In the genomic region with DNA sequence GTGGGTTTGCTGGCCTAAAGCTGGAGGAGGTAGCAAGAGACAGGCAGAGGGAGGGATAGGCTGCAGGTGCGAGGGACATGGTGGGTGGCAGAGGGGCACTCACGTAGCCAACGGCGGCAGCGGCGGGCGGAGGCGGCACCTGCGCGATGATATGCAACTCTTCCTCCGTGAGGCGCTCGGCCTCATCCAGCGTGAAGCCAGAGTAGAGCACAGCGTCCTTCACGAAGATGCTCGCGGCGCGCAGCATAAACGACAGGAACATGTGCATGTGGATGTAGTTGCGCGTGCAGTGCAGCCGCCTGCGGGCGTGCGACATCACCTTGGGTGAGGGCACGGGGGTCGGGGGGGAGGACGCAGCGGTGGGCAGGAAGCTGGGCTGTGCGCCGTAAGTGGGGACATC, we compare ENCODE assay signal across 8 mouse cellular contexts. TPM values are rescaled to one million over a fixed set of nuclear protein-coding genes. Genes with fewer than 3 reads are reported as not detected.
DNase-seq lines count a peak whose midpoint lies in the region; ATAC-seq and TF ChIP-seq lines count a peak whose summit lies in the region.

No protein-coding gene starts in this region.

- H3K4me1 ChIP-seq in forebrain, embryonic 11.5 days (replicated peaks; ENCODE audit: control insufficient read depth, insufficient read depth, low read length): peaks cover 10% of the 10 kb centered on the region; the same call in 1 of the 2 replicates
- H3K4me1 ChIP-seq in limb, embryonic 14.5 days (ENCODE audit: control insufficient read depth, insufficient read depth, low read length): peaks cover 31% of the 10 kb centered on the region

- 6% methylated on average over 33 of the region's 33 CpGs for WGBS in forebrain, embryonic 11.5 days
- 23% methylated on average over 27 of the region's 33 CpGs for WGBS in limb, embryonic 14.5 days

- H3K4me3 ChIP-seq in forebrain, embryonic 11.5 days (ENCODE audit: low read depth, low read length): peak overlapping the region; percentile 15; the same call in 1 of the 2 replicates
- H3K4me3 ChIP-seq in limb, embryonic 14.5 days (replicated peaks; ENCODE audit: low read length): no peak overlapping the region
- H3K4me3 ChIP-seq in gastrocnemius, adult 2 months: no peak overlapping the region

- peak overlapping the region; percentile 29 for H3K9ac ChIP-seq in forebrain, embryonic 11.5 days (ENCODE audit: low read length)
- H3K9ac ChIP-seq in limb, embryonic 14.5 days (ENCODE audit: low read depth, low read length, severe bottlenecking): no peak overlapping the region

- no peaks in the 10 kb centered on the region for H3K9me3 ChIP-seq in forebrain, embryonic 11.5 days (ENCODE audit: control insufficient read depth, low read length)
- no peaks in the 10 kb centered on the region for H3K9me3 ChIP-seq in limb, embryonic 14.5 days (ENCODE audit: control insufficient read depth, low read length)

- peaks cover 29% of the 10 kb centered on the region for H3K27me3 ChIP-seq in forebrain, embryonic 11.5 days (ENCODE audit: control insufficient read depth, insufficient read depth, low read length)
- peaks cover 13% of the 10 kb centered on the region; the same call in 1 of the 2 replicates for H3K27me3 ChIP-seq in limb, embryonic 14.5 days (ENCODE audit: control insufficient read depth, insufficient read depth, low read length)

- intact Hi-C loops in gastrocnemius, adult 2 months (cut with DNase I): no loop called here

- no peaks in the 10 kb centered on the region for H3K36me3 ChIP-seq in forebrain, embryonic 11.5 days (ENCODE audit: control insufficient read depth, insufficient read depth, low read length)
- H3K36me3 ChIP-seq in limb, embryonic 14.5 days (ENCODE audit: control insufficient read depth, insufficient read depth, low read length): peaks cover 88% of the 10 kb centered on the region

- no peak for ATAC-seq in forebrain, embryonic 11.5 days (replicated peaks; ENCODE audit: low FRiP score)
- ATAC-seq in limb, embryonic 14.5 days (ENCODE audit: low FRiP score, low read depth): no peak
- no peak for ATAC-seq in activated CD4-positive, CD25-positive, alpha-beta regulatory T cell, adult 4 months

- peak overlapping the region; percentile 41 for H3K4me2 ChIP-seq in forebrain, embryonic 11.5 days (ENCODE audit: low read depth, low read length, severe bottlenecking)
- H3K4me2 ChIP-seq in limb, embryonic 14.5 days (replicated peaks; ENCODE audit: low read depth, low read length, severe bottlenecking): 0 out of 2 replicates have a peak overlapping the region, but pooled peaks have one; percentile 25

- H3K27ac ChIP-seq in forebrain, embryonic 11.5 days (ENCODE audit: low read depth, low read length): no peak overlapping the region
- no peak overlapping the region for H3K27ac ChIP-seq in limb, embryonic 14.5 days (replicated peaks; ENCODE audit: low read depth, low read length)
- no peak overlapping the region for H3K27ac ChIP-seq in gastrocnemius, adult 2 months

- no peak for TF ChIP-seq CTCF in gastrocnemius, adult 2 months (IDR thresholded peaks at IDR 0.05)

- DNase-seq in retina, postnatal 1 day: peak; percentile 43
- DNase-seq in retina, embryonic 14.5 days (ENCODE audit: low spot score): no peak
- no peak for DNase-seq in forebrain, embryonic 11.5 days (ENCODE audit: low spot score)
- no peak for DNase-seq in limb, embryonic 14.5 days (ENCODE audit: low spot score)
- peak; percentile 45 for DNase-seq in thymus, postnatal 0 days (ENCODE audit: low spot score)
- no peak for DNase-seq in frontal cortex, postnatal 10 days (ENCODE audit: low spot score in 2 of 2)
- DNase-seq in gastrocnemius, adult 2 months: no peak

- TF ChIP-seq POLR2A in limb, embryonic 14.5 days (IDR thresholded peaks at IDR 0.05; ENCODE audit: borderline replicate concordance, extremely low read depth, insufficient read depth, insufficient read length): no peak

RNA-seq across cellular contexts. Expression of a gene that starts 14.8 kb away (rescaled TPM):
- 0.92 TPM in 1 of 2 replicates, not detected in the other for polyA plus RNA-seq in forebrain, embryonic 11.5 days (2014; fragmentation: Nextera tagmentation; extraction: Ambion mirVana)
- 18.9 and 26.1 TPM in 2 replicates for polyA plus RNA-seq in limb, embryonic 14.5 days (2012; rRNA removed)
- polyA plus RNA-seq in limb, embryonic 14.5 days (2014; fragmentation: Nextera tagmentation; extraction: Ambion mirVana): 16.4 and 28.1 TPM in 2 replicates
- 0.94 and 1.4 TPM in 2 replicates for polyA plus RNA-seq in thymus, postnatal 0 days (2015; fragmentation: Nextera tagmentation; extraction: Ambion mirVana)
- polyA plus RNA-seq in activated CD4-positive, CD25-positive, alpha-beta regulatory T cell, adult 4 months (2017; shearing (Covaris generic)): not detected
- 1,000 to 10,000 TPM in 1 of 2 experiments, 100 to 1,000 TPM in 1; 528 to 1,790 TPM for total RNA-seq in gastrocnemius, adult 2 months (2021)

RNA-seq across cellular contexts. Expression of a gene that starts 20.1 kb away (rescaled TPM):
- 19.5 and 21.3 TPM in 2 replicates for polyA plus RNA-seq in forebrain, embryonic 11.5 days (2014; fragmentation: Nextera tagmentation; extraction: Ambion mirVana)
- polyA plus RNA-seq in limb, embryonic 14.5 days (2012; rRNA removed): 149 and 203 TPM in 2 replicates
- polyA plus RNA-seq in limb, embryonic 14.5 days (2014; fragmentation: Nextera tagmentation; extraction: Ambion mirVana): 96.9 and 99.1 TPM in 2 replicates
- 2.6 and 2.9 TPM in 2 replicates for polyA plus RNA-seq in thymus, postnatal 0 days (2015; fragmentation: Nextera tagmentation; extraction: Ambion mirVana)
- not detected for polyA plus RNA-seq in activated CD4-positive, CD25-positive, alpha-beta regulatory T cell, adult 4 months (2017; shearing (Covaris generic))
- 1 to 10 TPM in 1 of 2 experiments, under 1 TPM in 1; 0.99 to 1.3 TPM for total RNA-seq in gastrocnemius, adult 2 months (2021)

Comparison
In these comparisons a context has a peak if more than half of its experiments do, and no peak if none do; other contexts are left out.
1. DNase-seq: peak in retina, postnatal 1 day (single experiment) and thymus, postnatal 0 days (single experiment); none in retina, embryonic 14.5 days (single experiment), forebrain, embryonic 11.5 days (single experiment), limb, embryonic 14.5 days (single experiment), frontal cortex, postnatal 10 days (0 of 2) and gastrocnemius, adult 2 months (single experiment).